Mouse (Mus musculus) brain, embryonic 14.5 days (tissue): ENCODE data around the gene Tex9.

ENCODE experiments used
- CTCF ChIP-seq: fragments of 200-500 bp; IDR thresholded peaks from 2 replicates; pipeline ENCODE4 v1.5.1; 2012; ENCODE audit warnings: inconsistent platforms, mild to moderate bottlenecking, moderate library complexity, borderline replicate concordance; ENCODE audit not compliant: insufficient read depth, insufficient read length; ENCODE audit errors: extremely low read depth
- POLR2A ChIP-seq: fragments of 200-500 bp; IDR thresholded peaks from 2 replicates; pipeline ENCODE4 v1.6.1; 2012; ENCODE audit warnings: mild to moderate bottlenecking, inconsistent platforms, borderline replicate concordance; ENCODE audit not compliant: poor library complexity, insufficient read depth, insufficient read length, severe bottlenecking; ENCODE audit errors: extremely low read depth

GRCm38 (mm10) chr9:72535394-72535793 lies 43.4 kb upstream of the Tex9 start:
- TF ChIP-seq CTCF (no peak), POLR2A (no peak)
